Mouse (Mus musculus): ENCODE results near the gene Pard3.

The Pard3 gene

DNA sequence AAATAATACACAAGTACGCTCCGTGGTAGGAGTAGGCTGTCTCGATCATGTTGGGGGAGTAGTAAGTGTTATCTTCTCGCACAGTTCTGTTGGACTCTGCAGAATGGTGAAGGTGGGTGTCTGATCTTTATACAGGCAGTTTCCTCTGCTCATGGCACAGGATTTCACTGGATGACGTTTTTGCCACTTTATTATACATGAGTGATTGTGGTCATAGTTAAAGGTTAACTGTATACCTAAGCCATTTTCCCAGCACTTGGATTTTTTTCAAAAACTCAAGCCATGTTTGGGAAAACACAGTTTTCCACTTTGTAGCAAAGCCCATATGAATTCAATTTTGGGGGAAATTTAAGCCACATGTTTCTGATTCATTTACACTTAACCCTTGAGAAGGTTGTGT, 489.9 kb downstream of the Pard3 start:
- no peak for DNase-seq (ENCODE audit: low spot score)

DNA sequence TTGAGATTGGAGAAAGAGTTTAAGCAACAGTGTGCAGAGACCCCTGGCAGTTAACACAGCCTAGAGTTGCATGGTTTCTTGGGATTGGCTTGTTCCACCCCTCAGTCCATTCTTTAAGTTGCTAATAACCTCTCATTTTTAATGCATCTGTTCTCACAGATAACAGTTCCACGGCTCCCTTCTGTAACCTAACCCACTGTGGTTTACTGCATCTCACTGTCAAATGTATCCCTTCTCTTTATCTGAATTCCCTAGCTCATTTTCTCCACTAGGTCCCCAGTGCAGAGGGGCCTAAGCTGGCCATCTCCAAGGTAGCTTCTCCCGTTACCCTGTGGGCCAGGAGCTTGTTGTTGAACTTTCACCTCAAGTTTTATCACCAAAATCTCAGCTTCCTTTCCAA, 492.1 kb downstream of the Pard3 start:
- DNase-seq (ENCODE audit: low spot score): no peak

DNA sequence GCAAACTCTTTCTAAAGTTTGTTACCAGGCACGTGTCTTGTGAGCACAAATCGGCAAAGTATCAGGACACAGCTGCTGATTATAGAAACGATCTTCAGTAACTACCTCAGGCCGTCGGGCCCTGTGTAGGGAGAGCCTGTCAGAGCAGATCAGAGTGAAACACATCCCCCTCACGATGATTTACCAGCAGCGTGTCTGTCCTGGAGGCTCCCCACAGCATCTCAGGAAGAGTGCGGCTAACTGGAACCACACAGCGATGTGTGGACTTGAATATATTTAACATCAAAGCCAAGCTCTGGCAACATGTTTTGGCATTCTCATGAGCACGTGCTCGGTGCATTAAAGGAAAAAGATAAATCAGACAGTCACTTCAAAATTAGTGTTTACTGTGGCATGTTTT, 493.3 kb downstream of the Pard3 start:
- no peak for DNase-seq (ENCODE audit: low spot score)

DNA sequence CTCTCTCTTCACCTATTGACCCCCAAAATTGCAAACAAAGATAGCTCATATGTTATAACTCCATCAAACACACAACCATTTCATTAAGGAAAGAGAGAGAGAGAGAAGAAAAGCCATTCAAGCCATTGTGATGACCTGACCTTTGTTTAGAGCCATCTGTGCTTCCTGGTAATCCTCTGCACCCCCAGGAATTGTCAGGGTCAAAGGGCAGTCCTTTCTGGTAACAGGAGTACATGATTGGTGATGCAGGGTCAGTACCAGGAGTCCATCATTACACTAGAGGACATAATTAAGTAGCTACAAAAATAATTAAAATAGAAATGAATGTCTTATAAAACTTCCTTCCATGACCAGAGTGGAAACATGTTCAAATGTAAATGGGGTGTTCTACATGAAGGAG, 493.9 kb downstream of the Pard3 start:
- no peak for DNase-seq (ENCODE audit: low spot score)

DNA sequence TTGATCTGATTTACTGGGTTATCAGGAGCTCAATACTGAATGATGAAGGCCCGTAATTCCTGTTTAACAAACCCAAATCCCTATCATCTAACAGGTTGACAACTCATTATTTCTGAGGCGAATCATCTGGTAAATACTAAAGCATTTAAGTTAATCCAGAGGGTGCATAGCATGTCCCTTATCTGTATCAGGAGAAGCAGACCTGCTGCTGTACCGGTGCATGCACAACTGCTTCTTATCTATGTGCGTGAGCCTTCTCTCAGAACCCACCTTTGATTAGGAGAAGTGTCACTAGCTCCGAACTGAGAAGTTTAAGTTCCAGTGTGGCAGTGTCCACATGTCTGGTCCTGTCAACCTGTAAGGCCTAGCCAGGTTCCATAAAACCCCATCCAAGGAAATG, 499.9 kb downstream of the Pard3 start:
- DNase-seq (ENCODE audit: low spot score): no peak

DNA sequence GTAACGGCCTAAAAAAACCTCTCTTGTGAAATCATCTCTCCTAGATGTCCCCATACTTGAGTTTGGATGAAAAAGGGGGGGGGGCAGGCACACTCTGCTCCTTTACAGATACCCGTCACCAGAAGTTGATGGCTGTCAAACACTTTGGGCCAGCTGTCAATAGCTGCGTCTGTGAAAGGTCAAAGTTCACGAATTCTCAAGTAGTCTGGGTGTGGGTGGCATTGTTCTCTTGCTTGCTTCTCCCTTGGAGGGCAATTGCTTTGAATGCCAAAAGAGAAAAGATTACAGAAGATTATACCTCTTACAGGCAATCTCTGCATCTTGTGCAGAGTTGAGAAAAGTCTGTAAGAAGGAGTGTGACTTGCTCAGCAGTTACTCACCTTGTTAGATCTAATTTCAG, 500.7 kb downstream of the Pard3 start:
- DNase-seq (ENCODE audit: low spot score): no peak

DNA sequence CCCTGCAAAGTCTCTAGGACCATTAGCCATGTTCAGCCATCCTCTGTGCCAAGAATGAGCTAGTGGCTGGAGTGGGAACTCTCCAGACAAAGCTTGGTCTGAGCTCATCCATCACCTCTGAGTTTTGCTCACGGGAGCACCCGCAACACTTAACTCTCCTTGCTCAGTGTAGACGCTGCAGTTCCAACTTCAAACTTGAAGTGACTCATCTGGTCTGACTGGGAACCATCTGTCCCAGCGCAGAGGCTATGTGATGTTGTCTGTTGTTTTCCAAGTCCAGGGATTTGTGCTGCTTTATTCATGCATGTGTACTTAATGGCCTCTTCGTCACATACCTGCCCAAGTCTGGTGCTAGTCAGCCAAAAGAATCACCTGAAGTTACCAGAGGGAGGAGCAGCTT, 505.5 kb downstream of the Pard3 start:
- no peak for DNase-seq (ENCODE audit: low spot score)

DNA sequence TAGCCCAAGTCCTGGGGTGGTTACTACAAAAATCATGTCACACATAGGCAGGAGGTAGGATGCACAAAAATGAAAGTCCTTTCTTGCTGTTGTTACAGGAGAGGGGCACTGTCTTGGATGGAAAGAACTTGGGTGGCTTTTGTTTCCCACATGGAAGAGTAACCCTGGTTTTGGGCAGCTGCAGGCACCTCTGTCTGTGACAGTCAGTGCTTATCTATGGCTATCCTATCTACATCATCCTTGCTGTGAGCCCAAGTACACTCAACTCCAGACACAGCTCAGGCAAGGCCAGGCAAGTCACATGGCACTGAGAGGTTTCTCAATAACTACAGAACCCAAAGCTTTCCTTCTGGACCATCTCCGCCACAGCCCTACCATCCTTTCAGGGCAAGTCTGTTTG, 506.8 kb downstream of the Pard3 start:
- no peak for DNase-seq (ENCODE audit: low spot score)

DNA sequence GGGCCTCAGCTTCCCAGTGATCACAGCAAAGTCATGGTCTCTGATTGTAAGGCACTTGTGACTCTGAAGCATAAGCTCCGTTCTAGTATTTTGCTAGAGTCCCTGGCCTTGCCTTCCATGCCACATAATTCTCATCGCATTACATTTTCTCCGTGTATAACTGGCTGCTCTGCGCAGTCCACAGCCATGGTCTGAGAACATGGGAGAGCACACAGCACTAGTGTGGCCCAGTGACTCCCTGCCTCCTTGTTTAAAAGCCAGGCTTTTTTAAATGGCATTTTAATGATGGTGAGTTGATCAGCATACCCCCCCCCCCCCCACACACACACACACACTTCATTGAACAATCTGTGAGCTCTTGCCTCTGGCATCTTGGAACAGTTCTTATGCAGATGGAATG, 508.8 kb downstream of the Pard3 start:
- no peak for DNase-seq (ENCODE audit: low spot score)

DNA sequence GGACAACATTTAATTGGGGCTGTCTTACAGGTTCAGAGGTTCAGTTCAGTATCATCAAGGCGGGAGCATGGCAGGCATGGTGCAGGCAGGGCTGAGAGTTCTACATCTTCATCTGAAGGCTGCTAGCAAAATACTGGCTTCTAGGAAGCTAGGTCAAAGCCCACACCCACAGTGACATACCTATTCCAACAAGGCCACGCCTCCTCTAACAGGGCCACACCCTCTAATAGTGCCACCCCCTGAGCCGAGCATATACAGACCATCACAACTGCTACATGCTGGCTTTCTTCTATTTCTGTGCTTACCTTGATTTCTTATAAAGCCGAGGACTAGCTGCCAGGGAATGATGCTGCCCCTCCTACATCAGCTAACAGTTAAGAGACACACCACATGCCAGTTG, 513.0 kb downstream of the Pard3 start:
- DNase-seq (ENCODE audit: low spot score): no peak

DNA sequence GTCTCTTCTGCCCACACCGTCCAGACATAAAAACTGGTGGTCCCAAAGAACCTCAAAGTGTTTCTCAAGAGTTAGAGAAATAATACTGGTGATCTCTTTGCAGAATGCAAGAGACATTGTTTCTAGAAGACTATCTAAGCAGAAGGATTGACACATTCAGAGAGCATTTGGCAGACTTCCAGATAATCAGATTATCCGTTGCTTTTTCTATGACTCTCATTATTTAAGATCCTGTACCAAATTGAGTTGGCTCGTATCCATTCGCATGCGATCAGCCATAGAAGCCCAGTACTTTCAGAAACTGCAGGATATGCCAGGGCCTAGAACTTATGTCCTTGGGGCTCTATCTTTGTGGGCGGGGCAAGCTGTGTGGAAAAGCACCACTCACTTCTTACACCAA, 514.0 kb downstream of the Pard3 start:
- no peak for DNase-seq (ENCODE audit: low spot score)

DNA sequence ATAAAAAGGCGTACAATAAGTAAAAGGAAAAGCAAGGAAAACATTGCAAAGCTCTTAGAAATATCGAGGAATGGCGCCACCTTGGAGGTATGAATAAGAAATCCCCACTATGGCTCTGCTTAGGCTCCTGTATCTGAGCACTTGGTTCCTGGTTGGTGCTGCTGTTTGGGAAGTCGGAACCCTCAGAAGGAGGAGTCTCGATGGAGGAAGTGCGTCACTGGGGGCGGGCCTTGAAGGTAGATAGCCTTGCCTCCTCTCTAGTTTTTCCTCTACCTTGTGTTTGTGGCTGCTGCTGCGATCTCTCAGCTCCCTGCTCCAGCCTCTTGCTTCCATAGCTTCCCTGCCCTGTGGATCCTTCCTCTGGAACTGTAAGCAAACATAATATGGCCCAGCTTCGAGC, 515.7 kb downstream of the Pard3 start:
- DNase-seq (ENCODE audit: low spot score): no peak

DNA sequence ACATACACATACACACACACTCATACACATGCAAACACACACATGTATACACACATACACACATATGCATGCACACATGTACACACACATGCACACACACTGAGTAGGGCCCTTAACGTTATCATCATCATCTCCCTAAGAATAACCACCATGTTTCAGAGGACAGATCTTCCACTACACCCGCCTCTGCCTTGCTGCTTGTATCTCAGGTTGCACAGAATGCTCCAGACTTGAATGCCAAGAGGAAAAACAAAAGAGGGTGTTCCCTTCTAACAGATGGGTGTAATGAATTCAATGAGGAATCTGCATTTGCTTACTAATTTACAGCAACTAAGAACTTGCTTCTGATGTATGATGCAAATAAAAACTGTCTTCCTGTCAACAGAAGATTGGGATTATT, 519.7 kb downstream of the Pard3 start:
- DNase-seq (ENCODE audit: low spot score): no peak

DNA sequence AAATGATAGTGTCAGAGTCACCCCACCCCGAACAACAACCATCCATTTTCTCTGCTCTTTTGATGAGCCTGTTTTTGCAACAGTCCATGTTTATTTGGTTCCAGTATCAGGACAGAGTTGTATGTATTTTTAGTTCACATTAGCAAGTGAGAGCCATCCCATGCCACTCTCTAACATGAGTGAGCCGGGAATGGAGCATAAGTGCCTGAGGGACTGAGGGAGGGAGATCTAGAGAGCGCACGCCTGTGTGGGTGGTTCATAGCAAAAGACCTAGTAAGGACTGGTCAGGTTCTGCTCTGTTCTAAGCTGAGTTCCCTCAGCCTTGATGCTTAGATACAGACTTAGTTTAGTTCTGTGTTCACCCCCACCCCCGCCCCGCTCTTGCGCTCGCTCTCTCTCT, 521.9 kb downstream of the Pard3 start:
- no peak for DNase-seq (ENCODE audit: low spot score)

DNA sequence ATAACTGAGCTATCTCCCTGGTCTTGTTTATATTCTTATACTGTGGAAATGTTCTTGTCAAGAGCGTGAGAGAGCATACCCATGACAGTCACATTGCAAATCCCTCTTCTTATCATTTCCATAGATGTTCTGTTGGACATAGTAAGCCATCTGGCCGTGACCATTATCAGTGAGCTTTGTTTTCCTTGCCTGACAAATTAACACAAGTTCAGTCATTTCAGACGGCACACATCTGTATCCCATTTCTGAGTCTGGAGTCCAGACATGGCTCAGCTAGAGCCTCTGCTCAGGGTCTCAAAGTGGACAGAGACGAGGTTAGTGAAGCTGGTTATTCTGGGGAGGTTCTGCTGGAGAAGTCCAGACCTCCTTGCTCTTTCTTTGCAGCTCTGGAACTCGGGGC, 523.0 kb downstream of the Pard3 start:
- DNase-seq (ENCODE audit: low spot score): no peak

DNA sequence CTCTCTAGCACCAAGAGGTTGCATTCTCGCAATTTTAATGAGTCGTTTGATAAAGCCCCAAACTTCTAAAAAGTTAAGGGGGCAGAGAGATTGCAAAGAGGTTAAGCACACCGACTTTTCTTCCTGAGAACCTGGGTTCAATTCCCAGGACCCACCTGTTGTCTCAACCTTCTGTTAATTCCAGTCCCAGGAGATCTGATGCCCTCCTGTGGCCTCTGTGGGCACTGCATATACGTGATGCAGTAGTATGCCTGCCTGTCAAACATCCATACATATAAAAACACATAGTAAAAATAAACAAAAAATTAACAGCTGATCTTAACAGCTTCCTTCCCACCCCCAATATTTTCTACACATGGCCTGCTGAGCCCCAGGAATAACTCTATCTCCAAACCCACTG, 524.6 kb downstream of the Pard3 start:
- no peak for DNase-seq (ENCODE audit: low spot score)

DNA sequence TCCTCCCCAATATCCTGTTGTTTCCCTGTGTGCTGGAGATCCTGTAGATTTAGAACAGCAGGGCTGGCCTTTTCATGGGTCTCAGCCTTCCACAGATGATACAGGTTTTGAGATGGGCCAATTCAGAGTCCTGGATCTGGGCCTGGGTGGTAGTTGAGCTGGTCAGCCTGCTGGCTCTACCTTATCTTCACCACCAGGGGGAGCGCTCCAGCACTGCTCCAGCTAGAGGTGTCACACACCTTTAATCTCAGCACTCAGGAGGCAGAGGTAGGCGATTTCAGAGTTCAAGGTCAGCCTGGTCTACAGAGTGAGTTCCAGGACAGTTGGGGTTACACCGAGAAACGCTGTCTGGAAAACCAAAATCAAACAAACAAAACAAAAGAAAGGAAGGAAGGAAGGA, 525.6 kb downstream of the Pard3 start:
- DNase-seq (ENCODE audit: low spot score): no peak

DNA sequence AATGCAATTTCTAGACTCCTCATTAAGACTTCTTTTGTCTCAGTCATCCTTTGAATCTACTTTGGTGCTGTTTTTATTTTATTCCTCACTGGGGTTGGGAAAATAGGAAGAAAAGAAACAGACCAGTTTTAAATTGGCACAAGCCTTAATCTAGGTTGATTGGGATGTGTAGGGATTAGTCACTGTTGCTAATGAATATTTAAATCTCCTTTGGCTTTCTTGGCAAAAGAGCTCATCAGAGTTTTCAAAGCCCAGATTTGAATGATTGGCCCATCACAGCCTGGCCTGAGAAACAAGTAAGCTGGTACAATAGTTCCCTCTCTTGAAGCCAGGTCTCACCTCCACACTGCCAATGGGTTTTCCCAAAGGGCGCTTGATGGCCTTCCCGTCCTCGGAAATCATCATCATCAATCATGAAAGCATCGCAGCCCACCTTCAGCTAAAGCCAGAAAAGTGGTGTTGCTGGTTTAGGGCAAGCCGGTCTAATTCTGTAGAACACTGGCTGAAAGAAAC, 527.0 kb downstream of the Pard3 start:
- no peak for DNase-seq (ENCODE audit: low spot score)

DNA sequence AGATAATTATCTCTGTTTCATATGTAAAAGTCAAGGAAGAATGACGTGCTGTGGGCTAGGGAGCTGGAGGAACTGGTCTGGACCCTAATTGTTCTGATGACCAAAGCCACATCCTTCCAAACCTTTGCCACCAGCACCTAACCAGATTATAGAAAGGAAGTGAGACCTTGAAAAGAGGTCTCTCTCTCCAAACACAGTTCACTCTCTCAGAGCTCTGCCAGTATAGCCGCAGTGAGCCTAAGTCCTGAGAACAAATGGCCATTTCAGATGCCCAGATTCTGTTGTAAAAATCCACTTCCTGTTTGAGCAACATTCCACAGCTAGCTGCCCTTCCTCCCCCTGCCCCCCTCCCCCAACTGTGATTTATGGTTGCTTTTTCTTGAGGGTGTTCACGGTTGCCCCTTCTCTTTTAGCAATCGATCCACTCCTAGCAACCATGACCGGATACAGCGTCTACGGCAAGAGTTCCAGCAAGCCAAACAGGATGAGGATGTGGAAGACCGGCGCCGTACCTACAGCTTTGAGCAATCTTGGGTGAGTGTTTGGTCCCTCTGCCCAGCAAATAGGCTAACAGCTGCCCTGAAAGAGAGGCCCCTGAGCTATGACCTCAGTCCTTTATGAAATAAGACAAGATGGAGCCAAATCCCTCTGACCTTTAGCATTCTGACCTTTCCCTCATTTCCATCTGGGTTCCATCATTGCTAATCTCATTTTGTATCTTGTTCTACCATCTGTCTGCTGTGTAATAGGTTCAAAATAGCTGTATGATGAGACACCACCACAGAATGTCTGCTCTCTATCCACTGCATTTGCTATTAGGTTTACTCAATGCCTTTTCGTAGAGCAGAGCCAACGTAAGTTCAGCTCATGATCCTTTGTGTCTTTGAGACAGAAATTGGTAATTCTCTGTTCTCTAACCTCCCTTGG, 529.2 kb downstream of the Pard3 start:
- DNase-seq (ENCODE audit: low spot score): no peak

DNA sequence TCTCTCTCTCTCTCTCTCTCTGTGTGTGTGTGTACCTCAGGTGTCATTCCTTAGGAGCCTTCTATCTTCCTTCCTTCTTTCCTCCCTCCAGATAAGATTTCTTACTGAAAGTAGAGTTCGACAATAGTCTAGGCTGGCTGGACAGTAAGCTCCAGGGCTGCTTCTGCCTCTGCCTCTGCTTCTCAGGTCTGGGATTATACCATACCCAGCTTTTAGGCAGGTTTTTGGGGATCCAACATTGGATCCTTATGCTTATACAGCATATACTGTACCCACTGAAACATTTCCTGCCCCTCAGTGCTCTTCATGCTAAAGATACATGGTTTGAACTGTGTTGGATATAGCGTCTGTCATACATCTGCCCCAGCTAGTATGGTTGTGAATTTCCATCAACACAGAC, 536.9 kb downstream of the Pard3 start:
- no peak for DNase-seq (ENCODE audit: low spot score)

DNA sequence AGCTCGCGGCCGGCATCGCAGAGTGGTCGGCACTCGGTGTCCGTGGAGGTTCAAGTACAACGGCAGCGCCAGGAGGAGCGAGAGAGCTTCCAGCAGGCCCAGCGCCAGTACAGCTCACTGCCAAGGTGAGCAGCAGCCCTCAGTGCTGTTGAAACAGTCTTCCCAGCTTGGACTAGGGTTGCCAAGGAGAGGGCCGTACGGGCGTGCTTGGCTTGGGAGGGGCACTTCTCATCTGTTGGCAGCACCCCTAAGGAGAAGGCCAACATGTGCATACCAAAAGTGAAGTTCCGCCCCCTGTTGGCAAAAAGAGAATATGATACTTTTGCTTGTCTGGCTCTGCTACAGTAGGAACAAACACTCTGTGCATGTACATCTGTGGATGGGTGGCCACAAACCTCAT, 539.4 kb downstream of the Pard3 start:
- DNase-seq (ENCODE audit: low spot score): no peak

DNA sequence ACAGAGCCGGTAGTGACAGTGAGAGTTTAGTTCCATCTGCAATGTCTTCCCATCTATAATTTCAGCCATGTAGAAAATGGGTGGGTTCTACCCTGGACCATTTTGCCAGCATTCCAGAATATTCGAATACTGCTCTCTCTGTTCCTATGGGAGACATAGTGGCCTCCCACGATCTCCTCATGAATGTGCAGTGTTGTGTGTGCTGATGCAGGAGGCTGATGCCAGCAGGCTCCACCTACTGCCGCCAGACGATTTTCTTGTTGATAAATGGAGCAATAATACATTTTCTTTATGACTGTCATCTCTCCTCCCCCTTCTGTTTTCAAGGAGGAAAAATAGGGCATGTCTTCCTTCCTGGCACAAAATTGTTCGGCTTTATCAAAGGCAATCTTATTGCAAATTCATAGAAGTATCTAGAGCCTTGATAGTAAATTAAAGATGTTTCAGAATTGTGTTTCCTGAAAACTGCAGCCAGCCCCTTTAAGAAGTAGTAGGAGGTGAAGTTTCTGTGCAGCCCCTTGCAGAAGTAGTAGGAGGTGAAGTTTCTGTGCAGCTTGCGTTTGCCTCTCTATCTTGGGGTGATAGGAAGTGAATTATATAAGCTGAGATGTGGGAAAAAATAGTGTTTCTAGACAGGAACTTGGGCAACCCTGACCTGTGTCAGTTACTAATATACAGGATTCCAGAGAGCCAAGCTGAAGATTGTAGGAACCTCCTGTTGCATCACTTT, 545.0 kb downstream of the Pard3 start:
- no peak for DNase-seq (ENCODE audit: low spot score)

DNA sequence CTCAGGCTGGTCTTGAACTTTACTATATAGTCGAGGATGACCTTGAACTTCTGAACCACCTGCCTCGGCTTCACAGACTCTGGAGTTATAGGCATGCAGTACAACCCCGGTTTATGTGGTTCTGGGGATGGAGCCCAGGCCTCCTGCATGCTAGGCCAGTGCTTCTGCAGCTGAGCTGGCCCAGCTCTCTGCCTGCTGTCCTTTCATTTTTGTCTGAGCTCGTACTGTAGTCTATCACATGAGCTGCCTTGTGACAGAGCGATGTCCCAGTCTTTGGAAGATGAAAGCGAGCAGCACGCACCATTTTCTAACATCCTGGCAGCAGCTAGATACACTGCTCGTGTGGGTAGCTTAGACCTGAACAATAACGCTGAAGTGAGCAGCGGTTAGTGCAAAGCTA, 545.6 kb downstream of the Pard3 start:
- no peak for DNase-seq (ENCODE audit: low spot score)

All from urinary bladder, postnatal 10 days (tissue).